Mouse (Mus musculus) liver, embryonic 15.5 days (tissue): ENCODE data around the gene Enox1. TPM values are rescaled to one million over a fixed set of nuclear protein-coding genes. Genes with fewer than 3 reads are reported as not detected.

Experiments
- ATAC-seq: fragments of 200-750 bp; cut with Nextera tagmentation; 2 replicates; pipeline ENCODE4 v1.8.0; 2017; ENCODE audit warnings: moderate number of reproducible peaks, mild to moderate bottlenecking, moderate library complexity; ENCODE audit not compliant: insufficient read depth
- H3K27ac ChIP-seq: fragments of 300-500 bp; sonication (generic); replicated peaks from 2 replicates; pipeline ENCODE4 v1.5.1; 2015; ENCODE audit warnings: mild to moderate bottlenecking, inconsistent platforms
- H3K27me3 ChIP-seq: fragments of 300-500 bp; sonication (generic); 2 replicates; pipeline ENCODE4 v1.6.1; 2015; ENCODE audit warnings: mild to moderate bottlenecking, inconsistent platforms
- H3K36me3 ChIP-seq: fragments of 300-500 bp; sonication (generic); replicated peaks from 2 replicates; pipeline ENCODE4 v1.6.1; 2015; ENCODE audit warnings: moderate library complexity, mild to moderate bottlenecking, inconsistent platforms
- H3K4me1 ChIP-seq: fragments of 300-500 bp; sonication (generic); replicated peaks from 2 replicates; pipeline ENCODE4 v1.6.1; 2015; ENCODE audit warnings: inconsistent platforms
- H3K4me2 ChIP-seq: fragments of 300-500 bp; sonication (generic); 2 replicates; pipeline ENCODE4 v1.6.1; 2015; ENCODE audit warnings: moderate library complexity, mild to moderate bottlenecking, inconsistent platforms
- H3K4me3 ChIP-seq: fragments of 300-500 bp; sonication (generic); replicated peaks from 2 replicates; pipeline ENCODE4 v1.5.1; 2015; ENCODE audit warnings: mild to moderate bottlenecking, inconsistent platforms
- H3K9ac ChIP-seq: fragments of 300-500 bp; sonication (generic); 2 replicates; pipeline ENCODE4 v1.6.1; 2015; ENCODE audit warnings: moderate library complexity, mild to moderate bottlenecking, inconsistent platforms
- H3K9me3 ChIP-seq: fragments of 300-500 bp; sonication (generic); replicated peaks from 2 replicates; pipeline ENCODE4 v1.6.1; 2016; ENCODE audit warnings: inconsistent platforms
- WGBS: fragments of 180-500 bp; shearing (Covaris S2); methylation state at CpG from one replicate; pipeline ENCODE4 v1.1.7; 2015; ENCODE audit warnings: mixed read lengths; ENCODE audit not compliant: insufficient replicate concordance; 5-methylcytosine and 5-hydroxymethylcytosine counted together
- polyA plus RNA-seq: library from polyadenylated mRNA; unstranded; fragments of >200 nt; fragmentation: Nextera tagmentation; extraction: Ambion mirVana; gene quantifications from 2 replicates; pipeline ENCODE4 v1.2.1, GENCODE M21; 2015

The Enox1 gene
- polyA plus RNA-seq, 1 experiment from 2014 or later: 0.35 TPM

- no peak for ATAC-seq
- no peak overlapping the region for H3K27ac ChIP-seq
- no peaks in the 10 kb centered on the region for H3K4me1 ChIP-seq
- no peak overlapping the region for H3K9ac ChIP-seq
- no peaks in the 10 kb centered on the region for H3K9me3 ChIP-seq
- H3K4me2 ChIP-seq: no peak overlapping the region
- no peaks in the 10 kb centered on the region for H3K27me3 ChIP-seq
- no peak overlapping the region for H3K4me3 ChIP-seq
- WGBS: 70% methylated on average over 6 of the region's 6 CpGs
- H3K36me3 ChIP-seq: no peaks in the 10 kb centered on the region
These were observed 334.1 kb downstream of the Enox1 start for GRCm38 (mm10) chr14:77490699-77491098.

- no peak overlapping the region for H3K27ac ChIP-seq
- WGBS: 66% methylated on average over 2 of the region's 2 CpGs
- no peak overlapping the region for H3K9ac ChIP-seq
- H3K4me3 ChIP-seq: no peak overlapping the region
- H3K4me2 ChIP-seq: no peak overlapping the region
- H3K36me3 ChIP-seq: no peaks in the 10 kb centered on the region
- no peak for ATAC-seq
- no peaks in the 10 kb centered on the region for H3K4me1 ChIP-seq
- no peaks in the 10 kb centered on the region for H3K27me3 ChIP-seq
- no peaks in the 10 kb centered on the region for H3K9me3 ChIP-seq
These were observed 335.2 kb downstream of the Enox1 start for GRCm38 (mm10) chr14:77491731-77492130.

GRCm38 (mm10) chr14:77499996-77500581, 343.5 kb downstream of the Enox1 start:
- 54% methylated on average over 6 of the region's 6 CpGs for WGBS

GRCm38 (mm10) chr14:77504458-77505135, 348.0 kb downstream of the Enox1 start:
- Histone ChIP-seq H3K4me1 (no peaks in the 10 kb centered on the region), H3K27me3 (no peaks in the 10 kb centered on the region), H3K4me3 (no peak overlapping the region), H3K9ac (no peak overlapping the region), H3K36me3 (no peaks in the 10 kb centered on the region), H3K9me3 (no peaks in the 10 kb centered on the region), H3K4me2 (no peak overlapping the region), H3K27ac (no peak overlapping the region)
- ATAC-seq: no peak
- 51% methylated on average over 12 of the region's 12 CpGs for WGBS

More at GRCm38 (mm10) chr14:77499996-77500581, 343.5 kb downstream of the Enox1 start:
- Histone ChIP-seq H3K4me3 (no peak overlapping the region), H3K9ac (no peak overlapping the region), H3K4me1 (no peaks in the 10 kb centered on the region), H3K4me2 (no peak overlapping the region), H3K9me3 (no peaks in the 10 kb centered on the region), H3K27ac (no peak overlapping the region), H3K27me3 (no peaks in the 10 kb centered on the region), H3K36me3 (no peaks in the 10 kb centered on the region)
- ATAC-seq: no peak

GRCm38 (mm10) chr14:77506341-77506740, 349.8 kb downstream of the Enox1 start:
- H3K4me1 ChIP-seq: no peaks in the 10 kb centered on the region

GRCm38 (mm10) chr14:77508036-77508435, 351.5 kb downstream of the Enox1 start:
- H3K27ac ChIP-seq: no peak overlapping the region
- H3K9me3 ChIP-seq: no peaks in the 10 kb centered on the region
- no peaks in the 10 kb centered on the region for H3K36me3 ChIP-seq
- H3K4me1 ChIP-seq: no peaks in the 10 kb centered on the region
- H3K4me3 ChIP-seq: no peak overlapping the region
- no peaks in the 10 kb centered on the region for H3K27me3 ChIP-seq
- 71% methylated on average over 12 of the region's 12 CpGs for WGBS
- H3K4me2 ChIP-seq: no peak overlapping the region
- no peak overlapping the region for H3K9ac ChIP-seq
- no peak for ATAC-seq

More at GRCm38 (mm10) chr14:77506341-77506740, 349.8 kb downstream of the Enox1 start:
- Histone ChIP-seq H3K9ac (no peak overlapping the region), H3K36me3 (no peaks in the 10 kb centered on the region), H3K9me3 (no peaks in the 10 kb centered on the region), H3K4me2 (no peak overlapping the region), H3K4me3 (no peak overlapping the region), H3K27me3 (no peaks in the 10 kb centered on the region), H3K27ac (no peak overlapping the region)
- no peak for ATAC-seq
- WGBS: 43% methylated on average over 9 of the region's 9 CpGs

- WGBS: 72% methylated on average over 6 of the region's 6 CpGs
- Histone ChIP-seq H3K9me3 (no peaks in the 10 kb centered on the region), H3K4me1 (no peaks in the 10 kb centered on the region), H3K4me2 (no peak overlapping the region), H3K36me3 (no peaks in the 10 kb centered on the region), H3K4me3 (no peak overlapping the region), H3K9ac (no peak overlapping the region), H3K27me3 (no peaks in the 10 kb centered on the region), H3K27ac (no peak overlapping the region)
- ATAC-seq: no peak
These were observed 352.5 kb downstream of the Enox1 start for GRCm38 (mm10) chr14:77509042-77509441.

- Histone ChIP-seq H3K36me3 (no peaks in the 10 kb centered on the region), H3K4me1 (no peaks in the 10 kb centered on the region), H3K9ac (no peak overlapping the region), H3K27ac (no peak overlapping the region), H3K27me3 (no peaks in the 10 kb centered on the region), H3K9me3 (no peaks in the 10 kb centered on the region), H3K4me3 (no peak overlapping the region), H3K4me2 (no peak overlapping the region)
- ATAC-seq: no peak
- 53% methylated on average over 3 of the region's 3 CpGs for WGBS
These were observed 353.4 kb downstream of the Enox1 start for GRCm38 (mm10) chr14:77509924-77510323.

- H3K4me1 ChIP-seq: no peaks in the 10 kb centered on the region
- H3K4me3 ChIP-seq: no peak overlapping the region
- H3K36me3 ChIP-seq: no peaks in the 10 kb centered on the region
- no peaks in the 10 kb centered on the region for H3K9me3 ChIP-seq
- H3K4me2 ChIP-seq: no peak overlapping the region
- no peak for ATAC-seq
- 52% methylated on average over 7 of the region's 7 CpGs for WGBS
- H3K9ac ChIP-seq: no peak overlapping the region
- H3K27ac ChIP-seq: no peak overlapping the region
- H3K27me3 ChIP-seq: no peaks in the 10 kb centered on the region
These were observed 354.7 kb downstream of the Enox1 start for GRCm38 (mm10) chr14:77511137-77511870.

- 63% methylated on average over 4 of the region's 4 CpGs for WGBS
- H3K9ac ChIP-seq: no peak overlapping the region
- H3K4me2 ChIP-seq: no peak overlapping the region
- no peak for ATAC-seq
- no peak overlapping the region for H3K4me3 ChIP-seq
- H3K9me3 ChIP-seq: no peaks in the 10 kb centered on the region
- H3K27ac ChIP-seq: no peak overlapping the region
- no peaks in the 10 kb centered on the region for H3K27me3 ChIP-seq
- no peaks in the 10 kb centered on the region for H3K36me3 ChIP-seq
- no peaks in the 10 kb centered on the region for H3K4me1 ChIP-seq
These were observed 361.5 kb downstream of the Enox1 start for GRCm38 (mm10) chr14:77518017-77518416.

GRCm38 (mm10) chr14:77518941-77519695, 362.6 kb downstream of the Enox1 start:
- Histone ChIP-seq H3K4me1 (no peaks in the 10 kb centered on the region), H3K27ac (no peak overlapping the region), H3K27me3 (no peaks in the 10 kb centered on the region), H3K4me3 (no peak overlapping the region), H3K9me3 (no peaks in the 10 kb centered on the region), H3K9ac (no peak overlapping the region), H3K4me2 (no peak overlapping the region), H3K36me3 (no peaks in the 10 kb centered on the region)
- ATAC-seq: no peak
- WGBS: 26% methylated on average over 7 of the region's 7 CpGs
